Mouse (Mus musculus) small intestine, adult 2 months (tissue): ENCODE data around the gene Ercc8. TPM values are rescaled to one million over a fixed set of nuclear protein-coding genes. Genes with fewer than 3 reads are reported as not detected.

Source experiments
- H3K27ac ChIP-seq: fragments of 200-500 bp; 2 replicates; pipeline ENCODE4 v1.5.1; 2012; ENCODE audit warnings: low read depth, low read length, control low read depth, inconsistent platforms; ENCODE audit not compliant: insufficient read depth
- H3K27me3 ChIP-seq: fragments of 200-500 bp; 2 replicates; pipeline ENCODE4 v1.6.1; 2012; ENCODE audit warnings: mild to moderate bottlenecking, moderate library complexity, low read length, inconsistent platforms; ENCODE audit not compliant: control insufficient read depth, insufficient read depth
- H3K36me3 ChIP-seq: fragments of 200-500 bp; 2 replicates; pipeline ENCODE4 v1.6.1; 2012; ENCODE audit warnings: mild to moderate bottlenecking, low read length, control low read depth, inconsistent platforms; ENCODE audit not compliant: control insufficient read depth, insufficient read depth
- H3K4me1 ChIP-seq: fragments of 200-500 bp; 2 replicates; pipeline ENCODE4 v1.6.1; 2012; ENCODE audit warnings: low read length, inconsistent platforms, mixed read lengths; ENCODE audit not compliant: control insufficient read depth, insufficient read depth, insufficient read length
- H3K4me3 ChIP-seq: fragments of 200-500 bp; 2 replicates; pipeline ENCODE4 v1.5.1; 2012; ENCODE audit warnings: low read depth, mild to moderate bottlenecking, control low read depth, inconsistent platforms, low read length, moderate library complexity
- CTCF ChIP-seq: fragments of 200-500 bp; IDR thresholded peaks from 2 replicates; pipeline ENCODE4 v1.5.1; 2012; ENCODE audit warnings: low read depth, mild to moderate bottlenecking, control low read depth, inconsistent platforms, low read length, moderate library complexity, mixed read lengths; ENCODE audit not compliant: insufficient replicate concordance, insufficient read length; ENCODE audit errors: extremely low read depth
- POLR2A ChIP-seq: fragments of 200-500 bp; IDR thresholded peaks from 2 replicates; pipeline ENCODE4 v1.6.1; 2012; ENCODE audit warnings: low read depth, mild to moderate bottlenecking, control low read depth, inconsistent platforms, low read length, moderate library complexity
- WGBS: fragments of 180-500 bp; shearing (Covaris S2); methylation state at CpG from one replicate; pipeline ENCODE4 v1.1.7; 2018; 5-methylcytosine and 5-hydroxymethylcytosine counted together
- polyA plus RNA-seq: library from polyadenylated mRNA; depleted of rRNA; stranded (reverse); fragments of >200 nt; gene quantifications from 2 replicates; pipeline ENCODE4 v1.2.3, GENCODE M21; 2012; rRNA removed

Ercc8 gene
- polyA plus RNA-seq, 1 experiment = 5.0 TPM

GRCm38 (mm10) chr13:108215231-108215780, 56.8 kb downstream of the Ercc8 start:
- 0 out of 2 replicates have a peak overlapping the region, but pooled peaks have one; percentile 73 for H3K27ac ChIP-seq
- peak overlapping the region; percentile 100 for H3K4me3 ChIP-seq
- 2% methylated on average over 12 of the region's 12 CpGs for WGBS
- TF ChIP-seq CTCF (no peak), POLR2A (no peak)
- H3K36me3 ChIP-seq = no peaks in the 10 kb centered on the region
- no peaks in the 10 kb centered on the region for H3K27me3 ChIP-seq
- peaks cover 16% of the 10 kb centered on the region for H3K4me1 ChIP-seq

GRCm38 (mm10) chr13:108219773-108220172, 61.2 kb downstream of the Ercc8 start:
- WGBS = 90% methylated on average over 7 of the region's 7 CpGs
- no peak overlapping the region for H3K4me3 ChIP-seq
- no peak for TF ChIP-seq CTCF
- no peak for TF ChIP-seq POLR2A
- no peak overlapping the region for H3K27ac ChIP-seq
- H3K4me1 ChIP-seq = peaks cover 6% of the 10 kb centered on the region
- no peaks in the 10 kb centered on the region for H3K36me3 ChIP-seq
- no peaks in the 10 kb centered on the region for H3K27me3 ChIP-seq

DNA sequence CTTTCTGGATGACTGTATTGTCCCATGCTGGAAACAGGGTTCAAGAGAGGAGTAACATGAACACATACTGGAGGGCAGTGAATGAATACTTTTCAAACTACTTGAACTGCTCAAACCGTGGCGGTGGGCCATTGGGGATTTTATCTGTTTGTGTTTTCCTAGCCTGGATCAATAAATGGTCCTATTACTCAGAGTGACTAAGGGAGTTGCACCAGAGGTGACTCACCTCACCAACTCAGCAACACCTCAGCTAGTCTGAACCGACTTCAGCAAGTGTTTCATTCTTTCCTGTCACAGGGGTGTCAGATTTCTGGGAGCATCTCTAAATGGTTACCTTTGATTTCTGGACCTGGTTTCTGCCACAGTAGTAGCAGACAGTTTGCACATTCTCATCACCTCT, 70.7 kb downstream of the Ercc8 start:
- H3K4me3 ChIP-seq = no peak overlapping the region
- H3K36me3 ChIP-seq = no peaks in the 10 kb centered on the region
- 26% methylated on average over 3 of the region's 3 CpGs for WGBS
- H3K27me3 ChIP-seq = no peaks in the 10 kb centered on the region
- H3K27ac ChIP-seq = peak overlapping the region; percentile 12; the same call in 1 of the 2 replicates
- peaks cover 24% of the 10 kb centered on the region; the same call in 1 of the 2 replicates for H3K4me1 ChIP-seq
- TF ChIP-seq POLR2A (no peak), CTCF (no peak)

DNA sequence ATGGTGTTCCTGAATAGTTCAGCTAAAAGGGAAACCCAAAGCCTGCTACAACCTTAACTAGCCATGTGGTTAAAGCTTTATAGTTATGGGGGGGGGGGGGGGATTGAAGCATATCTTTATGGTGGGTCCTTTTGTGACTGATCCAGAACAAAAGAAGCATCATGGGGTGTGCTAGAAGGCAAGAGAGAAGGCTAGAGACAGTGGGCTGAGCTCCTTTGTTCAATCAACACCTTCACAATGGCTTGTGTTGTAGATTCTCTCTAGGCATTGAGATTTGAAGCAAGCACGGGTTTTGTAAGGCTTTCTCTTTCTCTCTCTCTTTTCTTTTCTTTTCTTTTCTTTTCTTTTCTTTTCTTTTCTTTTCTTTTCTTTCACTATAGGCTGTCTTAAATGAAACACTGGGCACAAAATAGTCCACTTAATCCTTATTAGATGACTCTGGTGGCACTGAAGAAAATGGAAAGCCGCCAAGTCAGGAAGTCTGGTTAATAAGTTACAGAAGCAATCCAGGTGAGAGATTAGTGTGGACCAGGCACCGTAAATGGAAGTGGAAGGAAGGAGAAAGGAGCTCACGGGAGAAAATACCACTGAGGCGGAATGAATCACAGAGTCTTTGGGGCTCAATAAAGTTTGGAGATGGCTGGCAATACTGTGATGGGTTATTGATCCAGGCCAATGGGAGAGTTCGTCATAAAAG, 71.3 kb downstream of the Ercc8 start:
- Histone ChIP-seq H3K27me3 (no peaks in the 10 kb centered on the region), H3K4me1 (peaks cover 24% of the 10 kb centered on the region; the same call in 1 of the 2 replicates), H3K4me3 (no peak overlapping the region), H3K36me3 (no peaks in the 10 kb centered on the region), H3K27ac (peak overlapping the region; percentile 53; the same call in 1 of the 2 replicates)
- 26% methylated on average over 6 of the region's 6 CpGs for WGBS
- TF ChIP-seq CTCF (no peak), POLR2A (no peak)

DNA sequence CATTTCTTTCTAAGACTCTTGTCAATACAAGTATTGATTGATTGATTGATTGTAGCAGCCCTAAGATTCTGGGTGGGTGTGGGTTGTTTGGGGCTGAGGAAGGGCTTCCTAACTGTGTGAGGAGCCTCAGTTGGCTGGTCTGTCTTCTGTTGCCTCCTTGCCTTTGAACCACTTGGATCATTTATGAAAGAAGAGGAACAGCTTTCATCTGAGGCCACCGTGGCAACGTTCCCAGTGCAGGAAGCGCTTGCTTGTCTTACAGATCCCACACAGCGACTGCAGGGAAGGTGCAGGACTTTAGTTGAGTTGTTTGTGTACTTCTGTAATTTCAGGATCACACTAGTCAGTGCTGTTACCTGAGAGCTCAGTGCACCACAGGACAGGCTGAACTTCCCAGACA, 81.5 kb downstream of the Ercc8 start:
- Histone ChIP-seq H3K27me3 (no peaks in the 10 kb centered on the region), H3K4me3 (no peak overlapping the region), H3K27ac (no peak overlapping the region), H3K4me1 (peaks cover 6% of the 10 kb centered on the region; the same call in 1 of the 2 replicates), H3K36me3 (no peaks in the 10 kb centered on the region)
- 12% methylated on average over 4 of the region's 4 CpGs for WGBS
- TF ChIP-seq CTCF (no peak), POLR2A (no peak)

GRCm38 (mm10) chr13:108241715-108242114, 83.2 kb downstream of the Ercc8 start:
- TF ChIP-seq POLR2A = no peak
- TF ChIP-seq CTCF = no peak
- no peaks in the 10 kb centered on the region for H3K36me3 ChIP-seq
- no peaks in the 10 kb centered on the region for H3K27me3 ChIP-seq
- no peak overlapping the region for H3K27ac ChIP-seq
- peaks cover 6% of the 10 kb centered on the region; the same call in 1 of the 2 replicates for H3K4me1 ChIP-seq
- 81% methylated on average over 5 of the region's 5 CpGs for WGBS
- H3K4me3 ChIP-seq = no peak overlapping the region

Other genes with a start within 250 kb of the Ercc8 start
- 1.7 and 3.3 TPM in 2 replicates for gene Smim15, start 114.3 kb upstream of the Ercc8 start, polyA plus RNA-seq
- 0.84 and 0.94 TPM in 2 replicates for gene Ndufaf2, start 108 bp upstream of the Ercc8 start, polyA plus RNA-seq
- gene Elovl7, start 55.7 kb downstream of the Ercc8 start, polyA plus RNA-seq = 1.5 and 3.7 TPM in 2 replicates
- gene Depdc1b, start 157.6 kb downstream of the Ercc8 start, polyA plus RNA-seq = 0.47 and 0.82 TPM in 2 replicates